Mouse (Mus musculus): ENCODE data around the gene Lysmd4.

DNA sequence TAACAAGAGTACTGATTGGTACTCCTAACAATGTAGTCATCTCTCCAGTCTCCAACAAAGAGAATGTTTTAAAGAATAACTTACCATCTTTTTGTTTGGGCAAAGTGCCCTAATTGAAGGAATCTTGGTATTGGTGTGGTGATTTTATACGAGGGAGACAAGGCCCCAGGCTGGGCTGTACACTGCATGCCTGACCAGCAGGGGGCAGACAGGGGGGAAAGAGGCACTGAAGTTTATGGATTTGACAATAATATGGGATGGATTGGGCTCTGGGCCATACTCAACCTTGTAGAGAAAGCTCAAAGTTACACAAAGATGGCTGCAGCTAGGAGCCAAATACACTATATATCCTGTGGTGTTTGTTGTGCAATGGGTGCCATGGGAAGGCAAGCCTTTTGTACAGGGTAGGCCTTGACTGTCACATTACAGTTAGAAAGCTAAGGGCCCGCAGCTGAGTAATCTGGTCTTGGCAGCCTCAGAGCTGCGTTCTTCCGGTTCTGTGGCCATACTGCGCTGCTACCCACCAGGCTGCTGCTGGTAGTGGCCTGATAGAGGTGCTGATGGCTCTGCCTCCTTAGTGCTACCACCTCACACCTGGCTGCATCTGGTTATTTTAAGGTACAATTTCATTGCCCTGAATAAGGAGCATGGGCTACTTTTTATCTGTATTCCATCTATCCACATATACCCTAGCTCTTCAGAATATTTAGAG is 6.7 kb downstream of the Lysmd4 start:
- TF ChIP-seq POLR2A (IDR thresholded peaks at IDR 0.05; ENCODE audit: borderline replicate concordance, low read depth, low read length) (no peak), CTCF (IDR thresholded peaks at IDR 0.05; ENCODE audit: low read depth, low read length) (peak; percentile 72)

All from bone marrow macrophage, adult 2 months (primary cell).